In genomic region chr5:118323151-118323550, GRCm38 (mm10) we compare ENCODE assay signal across 27 mouse cellular contexts.
A peak's percentile ranks its signal among the peaks of the same experiment; 100 is the strongest.
DNase-seq lines count a peak whose midpoint lies in the region; ATAC-seq lines count a peak whose summit lies in the region.
"Had no signal": no experiment of that assay in that cellular context is flagged by ENCODE, and none has a peak within 500 bp of the region (broad histone marks: within the 10 kb centered on the region; RNA-seq: fewer than 3 reads in every experiment).

No protein-coding gene starts in this region.

- peaks cover 7% of the 10 kb centered on the region for H3K4me1 ChIP-seq in midbrain, embryonic 11.5 days (ENCODE audit: control insufficient read depth, insufficient read depth, low read length)
- peaks cover 22% of the 10 kb centered on the region for H3K4me1 ChIP-seq in midbrain, embryonic 15.5 days
- H3K4me1 ChIP-seq in embryonic facial prominence, embryonic 12.5 days = peaks cover 38% of the 10 kb centered on the region
- H3K4me1 ChIP-seq in limb, embryonic 12.5 days (replicated peaks) = peaks cover 46% of the 10 kb centered on the region

- peak; percentile 66 for DNase-seq in midbrain, embryonic 11.5 days (ENCODE audit: low spot score, missing footprints)
- no peak for DNase-seq in right cerebral cortex, postnatal 36 days (ENCODE audit: low spot score in 2 of 2)
- no peak for DNase-seq in spleen, postnatal 10 days (ENCODE audit: low spot score in 2 of 2)
- no peak for DNase-seq in adrenal gland, adult 18-20 months (ENCODE audit: low spot score in 2 of 2)
- DNase-seq: adrenal gland, adult 8-10 months; adrenal gland, postnatal 25 days; cerebellum, adult 11-12 months; cerebellum, adult 8-10 months; cerebellum, postnatal 10 days; cerebellum, postnatal 36 days; embryo, embryonic 11 days; gastrocnemius, postnatal 25 days; heart, adult 18-20 months; heart, postnatal 10 days; heart, postnatal 36 days had no signal

- no peaks in the 10 kb centered on the region for H3K36me3 ChIP-seq in midbrain, embryonic 11.5 days (ENCODE audit: control insufficient read depth, insufficient read depth, low read length)
- H3K36me3 ChIP-seq in midbrain, embryonic 15.5 days (replicated peaks) = no peaks in the 10 kb centered on the region
- H3K36me3 ChIP-seq in embryonic facial prominence, embryonic 12.5 days = no peaks in the 10 kb centered on the region
- H3K36me3 ChIP-seq in limb, embryonic 12.5 days = no peaks in the 10 kb centered on the region
- H3K36me3 ChIP-seq: forebrain, embryonic 12.5 days; forebrain, embryonic 15.5 days; heart, embryonic 12.5 days; heart, embryonic 15.5 days; hindbrain, embryonic 10.5 days; hindbrain, embryonic 13.5 days had no signal

- no peaks in the 10 kb centered on the region for H3K9me3 ChIP-seq in midbrain, embryonic 11.5 days (ENCODE audit: control insufficient read depth, low read length)
- no peaks in the 10 kb centered on the region for H3K9me3 ChIP-seq in midbrain, embryonic 15.5 days
- no peaks in the 10 kb centered on the region for H3K9me3 ChIP-seq in embryonic facial prominence, embryonic 12.5 days
- no peaks in the 10 kb centered on the region for H3K9me3 ChIP-seq in limb, embryonic 12.5 days
- H3K9me3 ChIP-seq: forebrain, embryonic 12.5 days; forebrain, embryonic 15.5 days; heart, embryonic 12.5 days; heart, embryonic 15.5 days; hindbrain, embryonic 13.5 days had no signal

- H3K27ac ChIP-seq in midbrain, embryonic 11.5 days (ENCODE audit: low read depth, low read length) = no peak overlapping the region
- H3K27ac ChIP-seq in midbrain, embryonic 15.5 days = no peak overlapping the region
- peak overlapping the region; percentile 83; the same call in 1 of the 2 replicates for H3K27ac ChIP-seq in embryonic facial prominence, embryonic 12.5 days
- H3K27ac ChIP-seq in limb, embryonic 12.5 days = peak overlapping the region; percentile 86
- H3K27ac ChIP-seq: forebrain, embryonic 12.5 days; forebrain, embryonic 15.5 days; heart, embryonic 15.5 days had no signal

- no peak overlapping the region for H3K4me2 ChIP-seq in midbrain, embryonic 11.5 days
- no peak overlapping the region for H3K4me2 ChIP-seq in midbrain, embryonic 15.5 days
- H3K4me2 ChIP-seq in embryonic facial prominence, embryonic 12.5 days (replicated peaks) = no peak overlapping the region
- H3K4me2 ChIP-seq in limb, embryonic 12.5 days = no peak overlapping the region
- H3K4me2 ChIP-seq: forebrain, embryonic 12.5 days; forebrain, embryonic 15.5 days; heart, embryonic 12.5 days; heart, embryonic 15.5 days; hindbrain, embryonic 13.5 days had no signal

- 88% methylated on average over 2 of the region's 2 CpGs for WGBS in midbrain, embryonic 11.5 days
- WGBS in midbrain, embryonic 15.5 days = 94% methylated on average over 2 of the region's 2 CpGs
- 86% methylated on average over 2 of the region's 2 CpGs for WGBS in embryonic facial prominence, embryonic 12.5 days
- 84% methylated on average over 2 of the region's 2 CpGs for WGBS in limb, embryonic 12.5 days

- ATAC-seq in midbrain, embryonic 11.5 days (ENCODE audit: low FRiP score) = no peak
- no peak for ATAC-seq in midbrain, embryonic 15.5 days (replicated peaks)
- no peak for ATAC-seq in embryonic facial prominence, embryonic 12.5 days (ENCODE audit: insufficient number of reproducible peaks, insufficient read depth, low FRiP score, low TSS enrichment)
- ATAC-seq in limb, embryonic 12.5 days (ENCODE audit: insufficient number of reproducible peaks, insufficient read depth, low FRiP score, low TSS enrichment, low read depth) = no peak
- ATAC-seq: CD4-positive, CD25-positive, alpha-beta regulatory T cell, adult 4 months; forebrain, embryonic 15.5 days; hindbrain, embryonic 16.5 days had no signal

- H3K9ac ChIP-seq in midbrain, embryonic 11.5 days (ENCODE audit: low read length) = no peak overlapping the region
- H3K9ac ChIP-seq in midbrain, embryonic 15.5 days = no peak overlapping the region
- H3K9ac ChIP-seq in embryonic facial prominence, embryonic 12.5 days = no peak overlapping the region
- no peak overlapping the region for H3K9ac ChIP-seq in limb, embryonic 12.5 days (replicated peaks)
- H3K9ac ChIP-seq: forebrain, embryonic 12.5 days; forebrain, embryonic 15.5 days; heart, embryonic 12.5 days; heart, embryonic 15.5 days; hindbrain, embryonic 13.5 days had no signal

- H3K27me3 ChIP-seq in midbrain, embryonic 11.5 days (ENCODE audit: control insufficient read depth, insufficient read depth, low read length) = peaks cover 4% of the 10 kb centered on the region; the same call in 1 of the 2 replicates
- no peaks in the 10 kb centered on the region; the same call in 1 of the 2 replicates for H3K27me3 ChIP-seq in midbrain, embryonic 15.5 days (replicated peaks)
- H3K27me3 ChIP-seq in embryonic facial prominence, embryonic 12.5 days = 0 out of 2 replicates have a peak, but pooled peaks cover 3% of the 10 kb centered on the region
- H3K27me3 ChIP-seq in limb, embryonic 12.5 days = peaks cover 21% of the 10 kb centered on the region
- H3K27me3 ChIP-seq: forebrain, embryonic 15.5 days had no signal

- H3K4me3 ChIP-seq in midbrain, embryonic 11.5 days (ENCODE audit: low read depth, low read length) = no peak overlapping the region
- no peak overlapping the region for H3K4me3 ChIP-seq in midbrain, embryonic 15.5 days
- no peak overlapping the region for H3K4me3 ChIP-seq in embryonic facial prominence, embryonic 12.5 days
- H3K4me3 ChIP-seq in limb, embryonic 12.5 days (replicated peaks) = no peak overlapping the region
- H3K4me3 ChIP-seq: erythroblast, embryonic 14.5 days; forebrain, embryonic 12.5 days; forebrain, embryonic 15.5 days; heart, embryonic 12.5 days; heart, embryonic 15.5 days; hindbrain, embryonic 10.5 days; hindbrain, embryonic 13.5 days had no signal

Comparison
In these comparisons a context has a peak if more than half of its experiments do, and no peak if none do; other contexts are left out.
1. H3K27ac ChIP-seq: peak in embryonic facial prominence, embryonic 12.5 days (single experiment) and limb, embryonic 12.5 days (single experiment); none in midbrain, embryonic 11.5 days (single experiment) and midbrain, embryonic 15.5 days (single experiment).